Mouse (Mus musculus): ENCODE measurements around the gene Rnf38.

- TF ChIP-seq NRF1 (IDR thresholded peaks at IDR 0.05; ENCODE audit: insufficient read depth, low read depth, low read length, poor library complexity, severe bottlenecking) (no peak), CTCF (IDR thresholded peaks at IDR 0.05 in 2 of 3, conservative IDR thresholded peaks at IDR 0.05 in 1 of 3; ENCODE audit: control insufficient read depth in 1 of 3, insufficient read depth in 1 of 3, low read depth in 2 of 3, low read length in 3 of 3, poor library complexity in 1 of 3, severe bottlenecking in 1 of 3) (no peak), POLR2A (IDR thresholded peaks at IDR 0.05; ENCODE audit: control insufficient read depth in 1 of 2, insufficient read depth in 1 of 2, low read depth in 1 of 2, low read length in 2 of 2, poor library complexity in 1 of 2) (no peak), KAT2A (conservative IDR thresholded peaks at IDR 0.05; ENCODE audit: low read depth, low read length) (no peak), USF1 (IDR thresholded peaks at IDR 0.05; ENCODE audit: low read depth, low read length) (no peak), GATA1 (IDR thresholded peaks at IDR 0.05; ENCODE audit: low read depth, low read length) (peak; percentile 49), EP300 (IDR thresholded peaks at IDR 0.05; ENCODE audit: low read depth in 1 of 2, low read length in 2 of 2) (no peak), ZKSCAN1 (IDR thresholded peaks at IDR 0.05; ENCODE audit: low read depth, low read length) (no peak), ZMIZ1 (IDR thresholded peaks at IDR 0.05; ENCODE audit: low read depth, low read length) (no peak), E2F4 (IDR thresholded peaks at IDR 0.05; ENCODE audit: borderline replicate concordance, low read depth, low read length) (no peak), NELFE (IDR thresholded peaks at IDR 0.05; ENCODE audit: low read depth, low read length) (no peak), ZNF384 (IDR thresholded peaks at IDR 0.05; ENCODE audit: low read depth, low read length) (no peak), SMC3 (IDR thresholded peaks at IDR 0.05; ENCODE audit: low read depth, low read length) (no peak)
Measured at GRCm38 (mm10) chr4:44183862-44184261, 49.7 kb downstream of the Rnf38 start.

Measured in MEL (cell line).